Mouse (Mus musculus): ENCODE data around the gene Olfr1174-ps.

Olfr1174-ps gene

GRCm38 (mm10) chr2:88315035-88315434, at the start of gene Olfr1174-ps:
TSS of gene Olfr1174-ps (minus strand) at chr2:88315135.
- CTCF ChIA-PET = no interaction called here

DNA sequence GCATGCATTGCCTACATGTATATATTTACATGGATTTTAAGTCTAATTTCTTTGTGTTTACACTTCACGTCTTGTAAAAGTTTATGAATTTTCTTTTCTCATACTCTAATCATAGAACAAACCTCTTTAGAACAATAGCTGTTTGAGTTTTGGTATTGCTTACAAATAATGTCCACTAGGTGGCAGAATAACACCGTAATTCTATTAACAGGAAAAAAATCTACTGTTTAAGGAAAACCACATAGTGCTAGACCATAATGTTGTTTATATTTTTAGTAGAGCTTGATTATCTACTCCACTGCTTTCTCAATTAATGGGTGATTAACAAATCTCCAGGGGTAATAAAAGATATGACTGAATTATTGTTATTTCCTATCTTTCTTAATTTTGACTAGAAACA, 41.4 kb upstream of the Olfr1174-ps start:
- CTCF ChIA-PET = no interaction called here

DNA sequence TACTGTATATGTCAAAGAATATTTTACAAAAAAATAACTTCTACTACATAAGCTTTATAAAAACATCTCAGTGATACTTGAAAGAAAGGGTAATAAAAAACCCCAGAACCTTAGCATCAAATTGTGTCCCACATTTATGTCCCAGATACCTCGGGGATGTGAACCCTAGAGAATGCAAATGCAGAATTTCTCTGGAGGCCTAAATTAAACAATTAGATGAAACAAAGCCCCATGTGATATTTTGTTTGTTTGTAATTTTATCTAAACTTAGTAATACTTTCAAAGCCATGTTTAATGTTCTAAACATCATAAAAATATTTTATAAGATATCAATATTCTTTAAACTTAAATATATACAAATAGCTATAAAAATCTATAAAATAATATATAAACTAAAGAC, 31.5 kb upstream of the Olfr1174-ps start, which contains the start of gene Olfr1177-ps:
Gene Olfr1177-ps (minus strand): TSS at position 101 of the 400 bp plus-strand sequence.
- CTCF ChIA-PET = no interaction called here

- CTCF ChIA-PET = no interaction called here
Observed at GRCm38 (mm10) chr2:88336421-88336820, 21.5 kb upstream of the Olfr1174-ps start, which contains the start of gene Olfr1176. TSS of gene Olfr1176 (plus strand) at chr2:88336721.

DNA sequence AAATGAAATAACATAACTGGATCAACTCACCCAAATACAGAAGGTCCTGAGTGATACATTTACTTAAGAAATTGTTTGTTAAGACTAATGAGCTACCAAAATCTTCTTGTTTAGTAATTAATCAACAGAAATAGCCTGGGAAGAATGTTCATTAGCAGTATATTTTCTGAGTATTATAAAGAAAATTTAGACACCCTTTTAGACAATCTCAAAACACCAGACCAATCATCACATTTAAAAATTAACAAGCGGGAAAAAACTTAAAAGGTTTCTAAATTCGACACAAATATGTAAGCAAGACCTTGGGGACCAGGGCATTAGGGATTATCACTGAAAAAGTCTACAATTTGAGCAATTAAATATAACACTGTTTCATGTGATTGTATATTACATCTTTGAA, 12.2 kb upstream of the Olfr1174-ps start, which contains the start of gene Olfr1175-ps:
Gene Olfr1175-ps (minus strand): TSS at position 101 of the 400 bp plus-strand sequence.
- CTCF ChIA-PET = no interaction called here

DNA sequence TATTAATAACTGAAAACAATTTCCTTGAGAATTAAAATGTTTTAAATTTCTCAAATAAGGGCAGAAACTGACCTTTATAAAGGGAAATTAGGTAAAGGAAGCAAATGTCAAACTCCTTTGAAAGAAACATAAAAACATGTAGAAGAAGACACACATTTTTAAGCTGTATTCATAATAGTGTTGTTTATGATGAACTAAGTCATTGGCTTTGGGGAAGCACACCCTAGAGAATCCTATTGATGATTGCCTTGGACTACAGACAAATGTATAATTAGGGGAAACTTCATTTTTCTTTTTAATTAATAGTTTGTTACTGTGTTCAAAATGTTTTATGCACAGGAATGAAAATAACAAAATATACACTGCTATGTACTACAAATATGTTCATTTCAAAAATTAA, 35.2 kb downstream of the Olfr1174-ps start, which contains the start of gene Olfr1173:
Gene Olfr1173 (minus strand): TSS at position 101 of the 400 bp plus-strand sequence.
- CTCF ChIA-PET = no interaction called here

Data from spleen, embryonic (tissue).